ENCODE assay signal across 12 mouse cellular contexts in the genomic region with DNA sequence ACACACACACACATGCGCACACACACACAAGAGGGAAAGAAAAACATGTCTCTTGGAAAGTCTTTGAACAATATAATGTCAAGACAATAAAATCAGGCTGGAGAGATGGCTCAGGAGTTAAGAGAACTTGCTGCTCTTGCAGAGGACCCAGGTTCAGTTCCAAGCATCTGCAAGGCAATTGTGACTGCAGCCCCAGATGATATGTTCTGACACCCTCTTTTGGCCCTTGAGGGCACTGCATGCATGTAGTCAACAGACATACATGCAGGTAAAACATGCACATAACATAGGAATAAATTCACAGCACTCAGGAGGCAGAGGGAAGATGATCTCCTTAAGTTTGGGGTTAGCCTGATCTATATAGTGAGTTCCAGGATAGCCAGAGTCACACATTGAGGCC. TPM values are rescaled to one million over a fixed set of nuclear protein-coding genes. Genes with fewer than 3 reads are reported as not detected.
DNase-seq lines count a peak whose midpoint lies in the region; TF ChIP-seq lines count a peak whose summit lies in the region.
"Had no signal": no experiment of that assay in that cellular context is flagged by ENCODE, and none has a peak within 500 bp of the region (broad histone marks: within the 10 kb centered on the region; RNA-seq: fewer than 3 reads in every experiment).

No protein-coding gene starts in this region.

- no peak for DNase-seq in kidney, adult 2 months
- DNase-seq in kidney, postnatal 10 days = no peak
- peak; percentile 49 to 58 for DNase-seq in B cell, adult 2 months
- peak; percentile 40 for DNase-seq in ES-E14 (ENCODE audit: low read depth, low spot score)
- DNase-seq in natural killer cell, adult 2 months (ENCODE audit: low spot score in 2 of 2) = peak; percentile 26 to 36
- no peak for DNase-seq in urinary bladder, postnatal 25 days (ENCODE audit: low spot score)
- DNase-seq in layer of hippocampus, adult 9-11 months = no peak
- no peak for DNase-seq in cerebellum, adult 11-12 months
- DNase-seq: adrenal gland, postnatal 25 days; cerebellum, adult 2 months; embryo, embryonic 11 days had no signal

- TF ChIP-seq CTCF in kidney, adult 2 months (conservative IDR thresholded peaks at IDR 0.05; ENCODE audit: insufficient read depth, insufficient read length, low read depth, low read length) = peak; percentile 21; the same call in 1 of the 2 replicates

- no peak overlapping the region for H3K9ac ChIP-seq in ES-E14 (ENCODE audit: insufficient read depth, low read depth, low read length, poor library complexity, severe bottlenecking)

- no peaks in the 10 kb centered on the region for H3K27me3 ChIP-seq in kidney, adult 2 months (replicated peaks; ENCODE audit: control insufficient read depth, insufficient read depth, low read length)

- H3K36me3 ChIP-seq in kidney, adult 2 months (ENCODE audit: control insufficient read depth, insufficient read depth, low read length) = no peaks in the 10 kb centered on the region; the same call in 1 of the 2 replicates
- H3K36me3 ChIP-seq in ES-E14 (ENCODE audit: control insufficient read depth, insufficient read depth, low read length, poor library complexity, severe bottlenecking) = no peaks in the 10 kb centered on the region; the same call in 1 of the 2 replicates

- no peaks in the 10 kb centered on the region for H3K9me3 ChIP-seq in ES-E14 (ENCODE audit: control insufficient read depth, insufficient read depth, low read depth, low read length)
- H3K9me3 ChIP-seq: heart, embryonic 10.5 days had no signal

- TF ChIP-seq POLR2A in kidney, adult 2 months (IDR thresholded peaks at IDR 0.05; ENCODE audit: low read depth, low read length) = no peak

- peaks cover 10% of the 10 kb centered on the region; the same call in 1 of the 2 replicates for H3K4me1 ChIP-seq in kidney, adult 2 months (ENCODE audit: control insufficient read depth, insufficient read depth, low read length)
- H3K4me1 ChIP-seq in ES-E14 (ENCODE audit: control insufficient read depth in 2 of 2, insufficient read depth in 2 of 2, low read length in 2 of 2, poor library complexity in 1 of 2) = no peaks in the 10 kb centered on the region; a peak in 1 of 4 replicates

- H3K4me3 ChIP-seq in kidney, adult 2 months (ENCODE audit: insufficient read depth, low read depth, low read length) = no peak overlapping the region
- no peak overlapping the region for H3K4me3 ChIP-seq in ES-E14 (ENCODE audit: insufficient read depth in 1 of 2, low read depth in 1 of 2, low read length in 2 of 2, poor library complexity in 1 of 2, severe bottlenecking in 1 of 2)
- H3K4me3 ChIP-seq: heart, embryonic 10.5 days had no signal

- in situ Hi-C loops in ES-E14 (cut with MboI; ENCODE audit: low sequenced_read_pairs in 2 of 2, unreplicated experiment in 2 of 2) = no loop called here

- H3K27ac ChIP-seq in kidney, adult 2 months (ENCODE audit: insufficient read depth, low read depth, low read length) = no peak overlapping the region
- no peak overlapping the region for H3K27ac ChIP-seq in ES-E14 (ENCODE audit: insufficient read depth, low read depth, low read length, poor library complexity, severe bottlenecking)
- H3K27ac ChIP-seq: heart, embryonic 10.5 days had no signal

- 100% methylated on average over 1 of the region's 1 CpGs for WGBS in kidney, adult 2 months

TF ChIP-seq in ES-E14, 5 proteins besides CTCF, POLR2A, EP300 and RAD21:
- no peak for TF ChIP-seq CHD2 (IDR thresholded peaks at IDR 0.05; ENCODE audit: low read depth, low read length)
- no peak for TF ChIP-seq MAFK (IDR thresholded peaks at IDR 0.05; ENCODE audit: insufficient read depth, low read depth, low read length)
- no peak for TF ChIP-seq ZC3H11A (IDR thresholded peaks at IDR 0.05; ENCODE audit: borderline replicate concordance, low read depth, low read length)
- TF ChIP-seq ZNF384 (IDR thresholded peaks at IDR 0.05; ENCODE audit: low read depth, low read length) = no peak
- TF ChIP-seq HCFC1 (IDR thresholded peaks at IDR 0.05; ENCODE audit: borderline replicate concordance, insufficient read depth, low read length) = no peak
TF ChIP-seq in ES-E14: peak in this region for 0.

RNA-seq across cellular contexts. Expression of a gene that starts 2.6 kb away (rescaled TPM):
- 2.6 and 2.8 TPM in 2 replicates for polyA plus RNA-seq in kidney, adult 2 months (2012; rRNA removed)
- total RNA-seq in ES-E14 (2012; rRNA removed) = 3.0 and 6.5 TPM in 2 replicates

RNA-seq across cellular contexts. Expression of a gene that starts 2.8 kb away (rescaled TPM):
- 6.0 and 7.3 TPM in 2 replicates for polyA plus RNA-seq in kidney, adult 2 months (2012; rRNA removed)
- total RNA-seq in ES-E14 (2012; rRNA removed) = 41.4 and 43.1 TPM in 2 replicates

Comparison
In these comparisons a context has a peak if more than half of its experiments do, and no peak if none do; other contexts are left out.
1. DNase-seq: peak in B cell, adult 2 months (2 of 2), ES-E14 (single experiment) and natural killer cell, adult 2 months (2 of 2); none in kidney, adult 2 months (single experiment), kidney, postnatal 10 days (single experiment), urinary bladder, postnatal 25 days (single experiment), layer of hippocampus, adult 9-11 months (single experiment) and cerebellum, adult 11-12 months (single experiment).